Mouse (Mus musculus): Measurements from ENCODE around the gene Adora1. TPM values are rescaled to one million over a fixed set of nuclear protein-coding genes. Genes with fewer than 3 reads are reported as not detected.

Gene Adora1
- polyA plus RNA-seq, 1 experiment from 2014 or later: 1.8 TPM

GRCm38 (mm10) chr1:134205296-134206018, 29.8 kb downstream of the Adora1 start:
- Histone ChIP-seq H3K4me1 (ENCODE audit: control insufficient read depth, insufficient read depth, low read length) (no peaks in the 10 kb centered on the region), H3K9me3 (ENCODE audit: control insufficient read depth, low read length) (no peaks in the 10 kb centered on the region), H3K27ac (replicated peaks; ENCODE audit: low read depth, low read length) (no peak overlapping the region), H3K27me3 (replicated peaks; ENCODE audit: control insufficient read depth, insufficient read depth, low read length) (no peaks in the 10 kb centered on the region), H3K4me3 (ENCODE audit: low read depth, low read length) (no peak overlapping the region), H3K36me3 (ENCODE audit: control insufficient read depth, insufficient read depth, low read length) (no peaks in the 10 kb centered on the region), H3K4me2 (ENCODE audit: low read depth, low read length) (no peak overlapping the region), H3K9ac (ENCODE audit: low read depth, low read length) (no peak overlapping the region)
- no peak for ATAC-seq (ENCODE audit: low read depth)
- no peak for DNase-seq (ENCODE audit: low spot score)
- 59% methylated on average over 9 of the region's 9 CpGs for WGBS

- no peak for ATAC-seq (ENCODE audit: low read depth)
Observed at GRCm38 (mm10) chr1:134204230-134204629, 31.0 kb downstream of the Adora1 start.

GRCm38 (mm10) chr1:134201751-134202420, 33.3 kb downstream of the Adora1 start:
- Histone ChIP-seq H3K4me3 (ENCODE audit: low read depth, low read length) (no peak overlapping the region), H3K9ac (ENCODE audit: low read depth, low read length) (no peak overlapping the region), H3K27ac (replicated peaks; ENCODE audit: low read depth, low read length) (no peak overlapping the region), H3K9me3 (ENCODE audit: control insufficient read depth, low read length) (no peaks in the 10 kb centered on the region), H3K4me1 (ENCODE audit: control insufficient read depth, insufficient read depth, low read length) (no peaks in the 10 kb centered on the region), H3K36me3 (ENCODE audit: control insufficient read depth, insufficient read depth, low read length) (no peaks in the 10 kb centered on the region), H3K27me3 (replicated peaks; ENCODE audit: control insufficient read depth, insufficient read depth, low read length) (no peaks in the 10 kb centered on the region), H3K4me2 (ENCODE audit: low read depth, low read length) (no peak overlapping the region)
- no peak for DNase-seq (ENCODE audit: low spot score)
- 63% methylated on average over 3 of the region's 3 CpGs for WGBS
- ATAC-seq (ENCODE audit: low read depth): no peak

More at GRCm38 (mm10) chr1:134204230-134204629, 31.0 kb downstream of the Adora1 start:
- H3K4me3 ChIP-seq (ENCODE audit: low read depth, low read length): no peak overlapping the region
- no peak overlapping the region for H3K9ac ChIP-seq (ENCODE audit: low read depth, low read length)
- no peak overlapping the region for H3K4me2 ChIP-seq (ENCODE audit: low read depth, low read length)
- H3K27ac ChIP-seq (replicated peaks; ENCODE audit: low read depth, low read length): no peak overlapping the region
- WGBS: 83% methylated on average over 13 of the region's 13 CpGs
- no peaks in the 10 kb centered on the region for H3K9me3 ChIP-seq (ENCODE audit: control insufficient read depth, low read length)
- no peaks in the 10 kb centered on the region for H3K27me3 ChIP-seq (replicated peaks; ENCODE audit: control insufficient read depth, insufficient read depth, low read length)
- DNase-seq (ENCODE audit: low spot score): no peak
- no peaks in the 10 kb centered on the region for H3K4me1 ChIP-seq (ENCODE audit: control insufficient read depth, insufficient read depth, low read length)
- H3K36me3 ChIP-seq (ENCODE audit: control insufficient read depth, insufficient read depth, low read length): no peaks in the 10 kb centered on the region

- H3K4me2 ChIP-seq (ENCODE audit: low read depth, low read length): no peak overlapping the region
- ATAC-seq (ENCODE audit: low read depth): no peak
- no peaks in the 10 kb centered on the region for H3K27me3 ChIP-seq (replicated peaks; ENCODE audit: control insufficient read depth, insufficient read depth, low read length)
- H3K9ac ChIP-seq (ENCODE audit: low read depth, low read length): no peak overlapping the region
- H3K9me3 ChIP-seq (ENCODE audit: control insufficient read depth, low read length): no peaks in the 10 kb centered on the region
- WGBS: 81% methylated on average over 6 of the region's 6 CpGs
- no peak overlapping the region for H3K27ac ChIP-seq (replicated peaks; ENCODE audit: low read depth, low read length)
- H3K36me3 ChIP-seq (ENCODE audit: control insufficient read depth, insufficient read depth, low read length): no peaks in the 10 kb centered on the region
- H3K4me1 ChIP-seq (ENCODE audit: control insufficient read depth, insufficient read depth, low read length): peaks cover 1% of the 10 kb centered on the region
- no peak for DNase-seq (ENCODE audit: low spot score)
- no peak overlapping the region for H3K4me3 ChIP-seq (ENCODE audit: low read depth, low read length)
Observed at GRCm38 (mm10) chr1:134200998-134201686, 34.1 kb downstream of the Adora1 start.

- Histone ChIP-seq H3K9ac (ENCODE audit: low read depth, low read length) (no peak overlapping the region), H3K4me1 (ENCODE audit: control insufficient read depth, insufficient read depth, low read length) (peaks cover 8% of the 10 kb centered on the region), H3K36me3 (ENCODE audit: control insufficient read depth, insufficient read depth, low read length) (no peaks in the 10 kb centered on the region), H3K9me3 (ENCODE audit: control insufficient read depth, low read length) (no peaks in the 10 kb centered on the region), H3K27ac (replicated peaks; ENCODE audit: low read depth, low read length) (no peak overlapping the region), H3K4me3 (ENCODE audit: low read depth, low read length) (no peak overlapping the region), H3K4me2 (ENCODE audit: low read depth, low read length) (no peak overlapping the region), H3K27me3 (replicated peaks; ENCODE audit: control insufficient read depth, insufficient read depth, low read length) (no peaks in the 10 kb centered on the region)
- DNase-seq (ENCODE audit: low spot score) (no peak), ATAC-seq (ENCODE audit: low read depth) (no peak)
- WGBS: 57% methylated on average over 2 of the region's 2 CpGs
Observed at GRCm38 (mm10) chr1:134200481-134200880, 34.8 kb downstream of the Adora1 start.

GRCm38 (mm10) chr1:134198197-134198995, 36.8 kb downstream of the Adora1 start:
- no peaks in the 10 kb centered on the region for H3K36me3 ChIP-seq (ENCODE audit: control insufficient read depth, insufficient read depth, low read length)
- DNase-seq (ENCODE audit: low spot score) (no peak), ATAC-seq (ENCODE audit: low read depth) (no peak)
- H3K9me3 ChIP-seq (ENCODE audit: control insufficient read depth, low read length): no peaks in the 10 kb centered on the region
- no peak overlapping the region for H3K4me2 ChIP-seq (ENCODE audit: low read depth, low read length)
- 81% methylated on average over 12 of the region's 12 CpGs for WGBS
- H3K4me3 ChIP-seq (ENCODE audit: low read depth, low read length): no peak overlapping the region
- H3K9ac ChIP-seq (ENCODE audit: low read depth, low read length): no peak overlapping the region
- peaks cover 15% of the 10 kb centered on the region for H3K4me1 ChIP-seq (ENCODE audit: control insufficient read depth, insufficient read depth, low read length)
- H3K27ac ChIP-seq (replicated peaks; ENCODE audit: low read depth, low read length): no peak overlapping the region
- H3K27me3 ChIP-seq (replicated peaks; ENCODE audit: control insufficient read depth, insufficient read depth, low read length): no peaks in the 10 kb centered on the region

- no peaks in the 10 kb centered on the region for H3K9me3 ChIP-seq (ENCODE audit: control insufficient read depth, low read length)
- no peaks in the 10 kb centered on the region for H3K27me3 ChIP-seq (replicated peaks; ENCODE audit: control insufficient read depth, insufficient read depth, low read length)
- 78% methylated on average over 15 of the region's 15 CpGs for WGBS
- no peak overlapping the region for H3K9ac ChIP-seq (ENCODE audit: low read depth, low read length)
- peaks cover 15% of the 10 kb centered on the region for H3K4me1 ChIP-seq (ENCODE audit: control insufficient read depth, insufficient read depth, low read length)
- ATAC-seq (ENCODE audit: low read depth): no peak
- no peaks in the 10 kb centered on the region for H3K36me3 ChIP-seq (ENCODE audit: control insufficient read depth, insufficient read depth, low read length)
- H3K4me2 ChIP-seq (ENCODE audit: low read depth, low read length): no peak overlapping the region
- DNase-seq (ENCODE audit: low spot score): no peak
- H3K27ac ChIP-seq (replicated peaks; ENCODE audit: low read depth, low read length): no peak overlapping the region
- no peak overlapping the region for H3K4me3 ChIP-seq (ENCODE audit: low read depth, low read length)
Observed at GRCm38 (mm10) chr1:134197325-134197982, 37.8 kb downstream of the Adora1 start.

- Histone ChIP-seq H3K4me2 (ENCODE audit: low read depth, low read length) (no peak overlapping the region), H3K4me3 (ENCODE audit: low read depth, low read length) (no peak overlapping the region), H3K9me3 (ENCODE audit: control insufficient read depth, low read length) (no peaks in the 10 kb centered on the region), H3K9ac (ENCODE audit: low read depth, low read length) (no peak overlapping the region), H3K4me1 (ENCODE audit: control insufficient read depth, insufficient read depth, low read length) (peaks cover 15% of the 10 kb centered on the region), H3K27ac (replicated peaks; ENCODE audit: low read depth, low read length) (no peak overlapping the region), H3K36me3 (ENCODE audit: control insufficient read depth, insufficient read depth, low read length) (no peaks in the 10 kb centered on the region), H3K27me3 (replicated peaks; ENCODE audit: control insufficient read depth, insufficient read depth, low read length) (no peaks in the 10 kb centered on the region)
- ATAC-seq (ENCODE audit: low read depth) (0 out of 2 replicates have a peak, but pooled peaks have one; percentile 5), DNase-seq (ENCODE audit: low spot score) (peak; percentile 59)
- WGBS: 45% methylated on average over 4 of the region's 4 CpGs
Observed at GRCm38 (mm10) chr1:134196386-134196785, 38.8 kb downstream of the Adora1 start.
